Mouse (Mus musculus) bone marrow, adult 2 months (tissue): ENCODE data around the gene Zdhhc6. TPM values are rescaled to one million over a fixed set of nuclear protein-coding genes. Genes with fewer than 3 reads are reported as not detected.

Source experiments
- H3K27ac ChIP-seq: fragments of 200-500 bp; 2 replicates; pipeline ENCODE4 v1.5.1; 2012; ENCODE audit warnings: low read depth, mild to moderate bottlenecking, control low read depth, inconsistent platforms, low read length; ENCODE audit not compliant: control insufficient read depth, poor library complexity, insufficient read depth
- H3K4me1 ChIP-seq: fragments of 200-500 bp; 2 replicates; pipeline ENCODE4 v1.6.1; 2011; ENCODE audit warnings: low read length; ENCODE audit not compliant: control insufficient read depth, insufficient read depth
- H3K4me3 ChIP-seq: fragments of 200-500 bp; replicated peaks from 2 replicates; pipeline ENCODE3; 2011; ENCODE audit warnings: mild to moderate bottlenecking, low read depth, low read length, control low read depth; ENCODE audit not compliant: control insufficient read depth
- CTCF ChIP-seq: fragments of 200-500 bp; IDR thresholded peaks from 2 replicates; pipeline ENCODE4 v1.5.1; 2011; ENCODE audit warnings: low read length, control low read depth; ENCODE audit not compliant: control insufficient read depth, insufficient read depth
- POLR2A ChIP-seq: fragments of 200-500 bp; IDR thresholded peaks from 2 replicates; pipeline ENCODE4 v1.6.1; 2011; ENCODE audit warnings: low read depth, mild to moderate bottlenecking, control low read depth, low read length, borderline replicate concordance; ENCODE audit not compliant: control insufficient read depth
- WGBS: fragments of 180-500 bp; shearing (Covaris S2); methylation state at CpG from one replicate; pipeline ENCODE4 v1.1.7; 2018; 5-methylcytosine and 5-hydroxymethylcytosine counted together
- polyA plus RNA-seq: library from polyadenylated mRNA; stranded (reverse); fragments of >200 nt; gene quantifications from 2 replicates; pipeline ENCODE4 v1.2.4, GENCODE M21; 2011; ENCODE audit warnings: low replicate concordance; ENCODE audit not compliant: missing spikeins, insufficient read depth, insufficient read length

The Zdhhc6 gene
- polyA plus RNA-seq, 1 experiment, result 19.6 TPM

- Histone ChIP-seq H3K4me1 (peaks cover 3% of the 10 kb centered on the region), H3K27ac (peak overlapping the region; percentile 41; the same call in 1 of the 2 replicates), H3K4me3 (no peak overlapping the region)
- WGBS, result 23% methylated on average over 3 of the region's 3 CpGs
- no peak for TF ChIP-seq CTCF
- TF ChIP-seq POLR2A, result no peak
Observed at GRCm38 (mm10) chr19:55265269-55265668, 50.6 kb downstream of the Zdhhc6 start.

GRCm38 (mm10) chr19:55260389-55261184, 55.2 kb downstream of the Zdhhc6 start:
- 69% methylated on average over 12 of the region's 12 CpGs for WGBS
- no peak overlapping the region for H3K27ac ChIP-seq
- no peak overlapping the region for H3K4me3 ChIP-seq
- peaks cover 11% of the 10 kb centered on the region for H3K4me1 ChIP-seq
- TF ChIP-seq CTCF (no peak), POLR2A (no peak)

- Histone ChIP-seq H3K4me1 (peaks cover 9% of the 10 kb centered on the region), H3K27ac (no peak overlapping the region)
- WGBS, result 78% methylated on average over 5 of the region's 5 CpGs
Observed at GRCm38 (mm10) chr19:55258514-55258913, 57.3 kb downstream of the Zdhhc6 start.

GRCm38 (mm10) chr19:55257656-55258375, 58.0 kb downstream of the Zdhhc6 start:
- WGBS, result 47% methylated on average over 5 of the region's 5 CpGs
- H3K4me1 ChIP-seq, result peaks cover 9% of the 10 kb centered on the region
- TF ChIP-seq CTCF (no peak), POLR2A (no peak)

More at GRCm38 (mm10) chr19:55258514-55258913, 57.3 kb downstream of the Zdhhc6 start:
- no peak for TF ChIP-seq POLR2A
- no peak for TF ChIP-seq CTCF
- no peak overlapping the region for H3K4me3 ChIP-seq

GRCm38 (mm10) chr19:55256156-55256555, 59.7 kb downstream of the Zdhhc6 start:
- Histone ChIP-seq H3K4me1 (peaks cover 9% of the 10 kb centered on the region), H3K4me3 (no peak overlapping the region), H3K27ac (no peak overlapping the region)
- 62% methylated on average over 9 of the region's 9 CpGs for WGBS
- TF ChIP-seq POLR2A (no peak), CTCF (no peak)

More at GRCm38 (mm10) chr19:55257656-55258375, 58.0 kb downstream of the Zdhhc6 start:
- H3K4me3 ChIP-seq, result no peak overlapping the region
- H3K27ac ChIP-seq, result peak overlapping the region; percentile 20; the same call in 1 of the 2 replicates

GRCm38 (mm10) chr19:55254513-55255016, 61.3 kb downstream of the Zdhhc6 start:
- WGBS, result 15% methylated on average over 5 of the region's 5 CpGs
- H3K4me1 ChIP-seq, result peaks cover 12% of the 10 kb centered on the region; the same call in 1 of the 2 replicates
- TF ChIP-seq CTCF, result no peak
- TF ChIP-seq POLR2A, result no peak
- no peak overlapping the region for H3K27ac ChIP-seq
- peak overlapping the region; percentile 74 for H3K4me3 ChIP-seq

- Histone ChIP-seq H3K27ac (peak overlapping the region; percentile 83), H3K4me1 (peaks cover 12% of the 10 kb centered on the region; the same call in 1 of the 2 replicates), H3K4me3 (peak overlapping the region; percentile 74)
- under 1% methylated on average over 32 of the region's 32 CpGs for WGBS
- TF ChIP-seq POLR2A, result peak; percentile 39; the same call in 1 of the 2 replicates
- TF ChIP-seq CTCF, result no peak
Observed at GRCm38 (mm10) chr19:55253570-55254441, 62.0 kb downstream of the Zdhhc6 start.

GRCm38 (mm10) chr19:55253239-55253569, 62.6 kb downstream of the Zdhhc6 start:
- Histone ChIP-seq H3K4me1 (peaks cover 12% of the 10 kb centered on the region; the same call in 1 of the 2 replicates), H3K4me3 (peak overlapping the region; percentile 74), H3K27ac (peak overlapping the region; percentile 83)
- TF ChIP-seq POLR2A (no peak), CTCF (no peak)
- WGBS, result 0% methylated on average over 9 of the region's 9 CpGs
